Mouse (Mus musculus): ENCODE data around the gene Pdgfa. TPM values are rescaled to one million over a fixed set of nuclear protein-coding genes. Genes with fewer than 3 reads are reported as not detected.

Pdgfa gene
- total RNA-seq, 2 experiments from 2014 or later = 52.1 to 53.0 TPM

DNA sequence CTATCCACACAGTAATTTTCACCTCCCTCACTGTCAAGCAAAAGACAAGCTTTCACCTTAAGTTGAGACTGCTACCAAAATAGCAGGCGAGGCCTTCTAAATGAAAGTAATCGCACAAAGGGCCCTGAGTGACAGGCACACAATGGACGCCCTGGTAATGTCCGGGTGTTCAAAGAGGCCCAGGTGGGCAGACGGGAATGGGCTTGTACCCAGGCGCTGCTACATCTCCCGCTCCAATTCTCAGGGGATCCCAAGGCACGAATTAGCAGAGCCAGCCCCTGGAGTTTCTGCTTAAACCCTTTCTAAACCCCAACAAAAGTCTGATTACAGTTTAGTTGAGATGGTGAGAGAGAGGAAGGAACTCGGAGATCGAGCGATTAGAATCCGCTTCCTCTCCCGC lies 65.3 kb downstream of the Pdgfa start:
- no peak for TF ChIP-seq CTCF (IDR thresholded peaks at IDR 0.05)
- H3K4me3 ChIP-seq = no peak overlapping the region
- intact Hi-C loops (cut with DNase I) = no loop called here
- no peak for DNase-seq (ENCODE audit: extremely low spot score in 1 of 2, low spot score in 2 of 2)
- no peak overlapping the region for H3K27ac ChIP-seq

DNA sequence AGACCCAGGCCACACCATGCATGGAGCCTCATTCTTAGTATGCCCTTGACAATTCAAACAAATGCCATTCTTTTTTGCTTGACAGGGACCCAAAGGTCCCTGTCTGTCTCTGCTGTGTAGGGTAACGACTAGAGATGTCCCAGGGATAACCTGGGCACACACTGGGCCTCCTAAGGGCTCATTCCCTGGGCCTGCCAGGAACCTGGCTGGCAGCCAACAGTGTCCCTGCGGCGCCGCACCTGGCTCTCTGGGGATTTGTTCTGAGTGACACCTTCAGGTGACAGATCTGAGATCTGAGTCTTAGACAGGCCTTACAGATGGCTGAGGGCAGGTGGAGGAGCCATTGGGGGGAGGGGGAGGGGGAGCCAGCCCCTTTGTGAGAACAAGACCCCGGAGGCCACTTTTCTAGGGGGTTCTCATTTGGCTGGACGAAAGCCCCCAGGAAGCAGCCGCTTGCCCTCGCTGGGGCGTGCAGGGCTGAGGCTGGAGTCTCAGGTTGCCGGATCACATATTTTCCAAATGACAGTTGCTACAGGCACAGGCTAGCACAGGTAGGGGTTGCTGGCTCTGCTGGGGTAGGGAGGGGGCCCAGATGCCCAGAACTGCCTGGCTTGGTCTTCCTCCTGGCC lies 67.2 kb downstream of the Pdgfa start:
- Histone ChIP-seq H3K27ac (no peak overlapping the region), H3K4me3 (no peak overlapping the region)
- DNase-seq (ENCODE audit: extremely low spot score in 1 of 2, low spot score in 2 of 2) = no peak
- no peak for TF ChIP-seq CTCF (IDR thresholded peaks at IDR 0.05)
- intact Hi-C loops (cut with DNase I) = no loop called here

Other genes with a start within 250 kb of the Pdgfa start
- gene Fam20c, start 242.9 kb downstream of the Pdgfa start, total RNA-seq (2021) = 10 to 100 TPM; 33.2 to 37.4 TPM
- gene Gm5294, start 177.3 kb downstream of the Pdgfa start, total RNA-seq (2021) = not detected
- 100 to 1,000 TPM; 767 to 781 TPM for gene Prkar1b, start 152.6 kb upstream of the Pdgfa start, total RNA-seq (2021)
- 1 to 10 TPM; 7.4 to 8.2 TPM for gene Dnaaf5, start 152.9 kb upstream of the Pdgfa start, total RNA-seq (2021)
- gene Sun1, start 203.3 kb upstream of the Pdgfa start, total RNA-seq (2021) = 100 to 1,000 TPM; 135 to 147 TPM